21 mouse cellular contexts compared by ENCODE assay signal in genomic region chr5:113932310-113932709, GRCm38 (mm10). TPM values are rescaled to one million over a fixed set of nuclear protein-coding genes. Genes with fewer than 3 reads are reported as not detected.
DNase-seq lines count a peak whose midpoint lies in the region; ATAC-seq and TF ChIP-seq lines count a peak whose summit lies in the region.
"Had no signal": no experiment of that assay in that cellular context is flagged by ENCODE, and none has a peak within 500 bp of the region (broad histone marks: within the 10 kb centered on the region; RNA-seq: fewer than 3 reads in every experiment).

No protein-coding gene starts in this region.

- peak; percentile 13; the same call in 1 of the 2 replicates for TF ChIP-seq EP300 in lung, postnatal 0 days (IDR thresholded peaks at IDR 0.05)

- H3K9me3 ChIP-seq in limb, embryonic 15.5 days, result no peaks in the 10 kb centered on the region
- H3K9me3 ChIP-seq in limb, embryonic 10.5 days (replicated peaks), result no peaks in the 10 kb centered on the region
- H3K9me3 ChIP-seq in lung, postnatal 0 days (ENCODE audit: low read length), result no peaks in the 10 kb centered on the region; the same call in 1 of the 2 replicates

- DNase-seq in heart, adult 11 months, result peak; percentile 92
- DNase-seq in heart, postnatal 4 days, result no peak
- DNase-seq in limb, embryonic 10.5 days (ENCODE audit: low spot score), result no peak
- no peak for DNase-seq in lung, postnatal 0 days (ENCODE audit: low spot score)
- DNase-seq in lung, postnatal 10 days, result no peak
- DNase-seq: adrenal gland, adult 2 months; adrenal gland, adult 8-10 months; adrenal gland, postnatal 10 days; adrenal gland, postnatal 14 days; adrenal gland, postnatal 25 days; adrenal gland, postnatal 36 days; B cell, adult 2 months; cerebellum, adult 11 months; cerebellum, adult 11-12 months; cerebellum, adult 18-20 months had no signal

- H3K36me3 ChIP-seq in limb, embryonic 15.5 days, result 0 out of 2 replicates have a peak, but pooled peaks cover 3% of the 10 kb centered on the region
- H3K36me3 ChIP-seq in limb, embryonic 10.5 days, result no peaks in the 10 kb centered on the region
- H3K36me3 ChIP-seq in lung, postnatal 0 days (ENCODE audit: insufficient read depth, low read length), result no peaks in the 10 kb centered on the region
- H3K36me3 ChIP-seq: G1E had no signal

- no peak overlapping the region for H3K4me3 ChIP-seq in limb, embryonic 15.5 days
- no peak overlapping the region for H3K4me3 ChIP-seq in limb, embryonic 10.5 days
- H3K4me3 ChIP-seq in lung, postnatal 0 days (ENCODE audit: low read depth, low read length), result no peak overlapping the region

- ATAC-seq in limb, embryonic 15.5 days (ENCODE audit: insufficient number of reproducible peaks, low FRiP score, low TSS enrichment, low read depth), result no peak
- ATAC-seq in lung, postnatal 0 days, result no peak
- ATAC-seq: activated CD4-positive, CD25-positive, alpha-beta regulatory T cell, adult 4 months; CD4-positive, CD25-positive, alpha-beta regulatory T cell, adult 4 months; Patski had no signal

- 0 out of 2 replicates have a peak overlapping the region, but pooled peaks have one; percentile 33 for H3K27ac ChIP-seq in limb, embryonic 15.5 days
- H3K27ac ChIP-seq in limb, embryonic 10.5 days, result no peak overlapping the region
- no peak overlapping the region for H3K27ac ChIP-seq in lung, postnatal 0 days (ENCODE audit: low read length)

- no peak for TF ChIP-seq CTCF in lung, postnatal 0 days (IDR thresholded peaks at IDR 0.05)

- H3K27me3 ChIP-seq in limb, embryonic 15.5 days, result no peaks in the 10 kb centered on the region
- H3K27me3 ChIP-seq in limb, embryonic 10.5 days (ENCODE audit: low read depth, poor library complexity, severe bottlenecking), result no peaks in the 10 kb centered on the region
- no peaks in the 10 kb centered on the region for H3K27me3 ChIP-seq in lung, postnatal 0 days (replicated peaks; ENCODE audit: insufficient read depth, low read length)
- H3K27me3 ChIP-seq: CH12.LX, Patski had no signal

- H3K4me2 ChIP-seq in limb, embryonic 15.5 days, result no peak overlapping the region
- no peak overlapping the region for H3K4me2 ChIP-seq in lung, postnatal 0 days (replicated peaks; ENCODE audit: low read depth, low read length)

- no peak overlapping the region for H3K9ac ChIP-seq in limb, embryonic 15.5 days
- H3K9ac ChIP-seq in lung, postnatal 0 days (replicated peaks; ENCODE audit: low read depth), result no peak overlapping the region

- H3K4me1 ChIP-seq in limb, embryonic 15.5 days, result peaks cover 23% of the 10 kb centered on the region
- H3K4me1 ChIP-seq in limb, embryonic 10.5 days, result peaks cover 22% of the 10 kb centered on the region
- peaks cover 8% of the 10 kb centered on the region; the same call in 1 of the 2 replicates for H3K4me1 ChIP-seq in lung, postnatal 0 days (ENCODE audit: insufficient read depth, low read depth, low read length)

- 66% methylated on average over 3 of the region's 3 CpGs for WGBS in limb, embryonic 15.5 days
- 79% methylated on average over 3 of the region's 3 CpGs for WGBS in limb, embryonic 10.5 days
- WGBS in lung, postnatal 0 days, result 68% methylated on average over 3 of the region's 3 CpGs

RNA-seq across cellular contexts. Expression of gene Coro1c, which starts 23.8 kb away (rescaled TPM):
- total RNA-seq in heart, postnatal 4 days (2021), result 100 to 1,000 TPM in 1 of 2 experiments, 10 to 100 TPM in 1; 92.4 to 108 TPM
- polyA plus RNA-seq in limb, embryonic 15.5 days (2015; fragmentation: Nextera tagmentation; extraction: Ambion mirVana), result 98.4 and 105 TPM in 2 replicates
- 129 and 139 TPM in 2 replicates for polyA plus RNA-seq in limb, embryonic 10.5 days (2016; fragmentation: Nextera tagmentation; extraction: Ambion mirVana)
- 102 and 115 TPM in 2 replicates for polyA plus RNA-seq in lung, postnatal 0 days (2015; fragmentation: Nextera tagmentation; extraction: Ambion mirVana)
